In the genomic region with DNA sequence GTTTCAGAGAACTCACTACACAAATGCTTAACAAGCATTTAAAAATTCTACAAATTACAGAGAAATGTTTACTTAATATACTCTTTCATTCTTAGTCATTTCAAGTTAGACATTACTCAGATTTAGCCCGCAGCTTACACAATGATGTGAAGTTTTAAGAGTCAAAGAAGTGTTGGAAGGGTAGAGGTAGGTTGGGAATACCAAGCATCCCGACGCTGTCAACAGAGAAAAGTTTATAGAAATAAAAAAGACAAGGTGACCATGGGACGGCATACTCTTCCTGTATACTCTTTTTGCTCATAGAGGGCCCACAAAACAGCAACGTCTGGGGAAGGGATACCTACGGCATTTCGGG, we compare ENCODE assay signal across 7 mouse cellular contexts. TPM values are rescaled to one million over a fixed set of nuclear protein-coding genes. Genes with fewer than 3 reads are reported as not detected.
A peak's percentile ranks its signal among the peaks of the same experiment; 100 is the strongest.
DNase-seq lines count a peak whose midpoint lies in the region; ATAC-seq and TF ChIP-seq lines count a peak whose summit lies in the region.

No protein-coding gene starts in this region.

- no peaks in the 10 kb centered on the region for H3K36me3 ChIP-seq in neural tube, embryonic 11.5 days (ENCODE audit: control insufficient read depth, insufficient read depth, low read length)
- H3K36me3 ChIP-seq in forebrain, embryonic 14.5 days (ENCODE audit: control insufficient read depth, insufficient read depth, low read length), result no peaks in the 10 kb centered on the region
- no peaks in the 10 kb centered on the region for H3K36me3 ChIP-seq in liver, embryonic 11.5 days (ENCODE audit: control insufficient read depth, insufficient read depth, low read length)
- H3K36me3 ChIP-seq in stomach, postnatal 0 days (ENCODE audit: control insufficient read depth, insufficient read depth, low read length), result no peaks in the 10 kb centered on the region

- H3K27ac ChIP-seq in neural tube, embryonic 11.5 days (ENCODE audit: low read depth, low read length), result peak overlapping the region; percentile 93; the same call in 1 of the 2 replicates
- peak overlapping the region; percentile 95; the same call in 1 of the 2 replicates for H3K27ac ChIP-seq in forebrain, embryonic 14.5 days (ENCODE audit: low read depth, low read length)
- no peak overlapping the region for H3K27ac ChIP-seq in liver, embryonic 11.5 days (ENCODE audit: low read depth, low read length)
- no peak overlapping the region for H3K27ac ChIP-seq in stomach, postnatal 0 days (replicated peaks)

- no peak for TF ChIP-seq EP300 in stomach, postnatal 0 days (optimal IDR thresholded peaks at IDR 0.05)

- peak overlapping the region; percentile 59 for H3K4me2 ChIP-seq in neural tube, embryonic 11.5 days (ENCODE audit: low read depth)
- H3K4me2 ChIP-seq in forebrain, embryonic 14.5 days (ENCODE audit: low read length), result peak overlapping the region; percentile 73
- peak overlapping the region; percentile 72 for H3K4me2 ChIP-seq in liver, embryonic 11.5 days
- H3K4me2 ChIP-seq in stomach, postnatal 0 days (replicated peaks; ENCODE audit: low read depth), result peak overlapping the region; percentile 64

- WGBS in neural tube, embryonic 11.5 days, result under 1% methylated on average over 7 of the region's 7 CpGs
- under 1% methylated on average over 7 of the region's 7 CpGs for WGBS in forebrain, embryonic 14.5 days
- under 1% methylated on average over 7 of the region's 7 CpGs for WGBS in liver, embryonic 11.5 days
- WGBS in stomach, postnatal 0 days, result 0% methylated on average over 7 of the region's 7 CpGs

- no peak for DNase-seq in neural tube, embryonic 11.5 days (ENCODE audit: low spot score)
- no peak for DNase-seq in neural tube, embryonic 10.5 days (ENCODE audit: extremely low spot score, low spot score)
- no peak for DNase-seq in forebrain, embryonic 14.5 days (ENCODE audit: low spot score)
- DNase-seq in liver, embryonic 11.5 days (ENCODE audit: low spot score), result no peak
- DNase-seq in stomach, postnatal 0 days (ENCODE audit: low spot score), result no peak
- DNase-seq in thymus, postnatal 25 days, result no peak
- no peak for DNase-seq in retina, postnatal 1 day

- H3K9ac ChIP-seq in neural tube, embryonic 11.5 days (ENCODE audit: low read length), result peak overlapping the region; percentile 87
- peak overlapping the region; percentile 91 for H3K9ac ChIP-seq in forebrain, embryonic 14.5 days (ENCODE audit: low read length)
- peak overlapping the region; percentile 76 for H3K9ac ChIP-seq in liver, embryonic 11.5 days (ENCODE audit: low read depth, low read length)
- peak overlapping the region; percentile 73; the same call in 1 of the 2 replicates for H3K9ac ChIP-seq in stomach, postnatal 0 days (ENCODE audit: low read length)

- no peaks in the 10 kb centered on the region for H3K9me3 ChIP-seq in neural tube, embryonic 11.5 days (ENCODE audit: control insufficient read depth, low read length)
- no peaks in the 10 kb centered on the region for H3K9me3 ChIP-seq in forebrain, embryonic 14.5 days (replicated peaks; ENCODE audit: control insufficient read depth, low read length)
- no peaks in the 10 kb centered on the region for H3K9me3 ChIP-seq in liver, embryonic 11.5 days (ENCODE audit: control insufficient read depth, low read length)
- no peaks in the 10 kb centered on the region for H3K9me3 ChIP-seq in stomach, postnatal 0 days (ENCODE audit: control insufficient read depth, low read length)

- no peaks in the 10 kb centered on the region for H3K27me3 ChIP-seq in neural tube, embryonic 11.5 days (ENCODE audit: control insufficient read depth, insufficient read depth, low read length)
- no peaks in the 10 kb centered on the region for H3K27me3 ChIP-seq in forebrain, embryonic 14.5 days (replicated peaks; ENCODE audit: control insufficient read depth, insufficient read depth, low read length)
- H3K27me3 ChIP-seq in liver, embryonic 11.5 days (replicated peaks; ENCODE audit: control insufficient read depth, insufficient read depth, low read length), result no peaks in the 10 kb centered on the region
- H3K27me3 ChIP-seq in stomach, postnatal 0 days (ENCODE audit: control insufficient read depth, insufficient read depth, low read length), result no peaks in the 10 kb centered on the region

- TF ChIP-seq CTCF in stomach, postnatal 0 days (IDR thresholded peaks at IDR 0.05; ENCODE audit: low read depth), result no peak

- peak overlapping the region; percentile 69 for H3K4me3 ChIP-seq in neural tube, embryonic 11.5 days (ENCODE audit: low read depth, low read length)
- H3K4me3 ChIP-seq in forebrain, embryonic 14.5 days (ENCODE audit: low read depth, low read length), result peak overlapping the region; percentile 60
- H3K4me3 ChIP-seq in liver, embryonic 11.5 days (ENCODE audit: low read depth, low read length), result peak overlapping the region; percentile 66
- peak overlapping the region; percentile 70 for H3K4me3 ChIP-seq in stomach, postnatal 0 days (ENCODE audit: low read depth, low read length)

- ATAC-seq in neural tube, embryonic 11.5 days (ENCODE audit: insufficient read depth, low FRiP score, low TSS enrichment), result no peak
- ATAC-seq in forebrain, embryonic 14.5 days, result peak; percentile 35
- peak; percentile 38; the same call in 1 of the 2 replicates for ATAC-seq in liver, embryonic 11.5 days (replicated peaks; ENCODE audit: low FRiP score)
- ATAC-seq in stomach, postnatal 0 days (ENCODE audit: low FRiP score, low TSS enrichment), result no peak; the same call in 1 of the 2 replicates

- peaks cover 4% of the 10 kb centered on the region for H3K4me1 ChIP-seq in neural tube, embryonic 11.5 days (ENCODE audit: control insufficient read depth, insufficient read depth, low read length)
- H3K4me1 ChIP-seq in forebrain, embryonic 14.5 days (ENCODE audit: control insufficient read depth, insufficient read depth, low read length), result peaks cover 3% of the 10 kb centered on the region; the same call in 1 of the 2 replicates
- H3K4me1 ChIP-seq in liver, embryonic 11.5 days (replicated peaks; ENCODE audit: control insufficient read depth, insufficient read depth, low read length), result 0 out of 2 replicates have a peak, but pooled peaks cover 2% of the 10 kb centered on the region
- no peaks in the 10 kb centered on the region for H3K4me1 ChIP-seq in stomach, postnatal 0 days (replicated peaks; ENCODE audit: control insufficient read depth, insufficient read depth)

RNA-seq across cellular contexts. Expression of gene Efcab7, which starts 0.3 kb away (rescaled TPM):
- polyA plus RNA-seq in neural tube, embryonic 11.5 days (2014; fragmentation: Nextera tagmentation; extraction: Ambion mirVana), result 19.7 and 23.5 TPM in 2 replicates
- 24.7 and 25.1 TPM in 2 replicates for polyA plus RNA-seq in forebrain, embryonic 14.5 days (2014; fragmentation: Nextera tagmentation; extraction: Ambion mirVana)
- 14.3 and 16.2 TPM in 2 replicates for polyA plus RNA-seq in liver, embryonic 11.5 days (2014; fragmentation: Nextera tagmentation; extraction: Ambion mirVana)
- 9.0 and 9.5 TPM in 2 replicates for polyA plus RNA-seq in stomach, postnatal 0 days (2015; fragmentation: Nextera tagmentation; extraction: Ambion mirVana)

Comparison
In these comparisons a context has a peak if more than half of its experiments do, and no peak if none do; other contexts are left out.
1. ATAC-seq: peak in forebrain, embryonic 14.5 days (single experiment) and liver, embryonic 11.5 days (single experiment); none in neural tube, embryonic 11.5 days (single experiment) and stomach, postnatal 0 days (single experiment).
2. H3K27ac ChIP-seq: peak in neural tube, embryonic 11.5 days (single experiment) and forebrain, embryonic 14.5 days (single experiment); none in liver, embryonic 11.5 days (single experiment) and stomach, postnatal 0 days (single experiment).
3. Peak in every context shown above with its lines, with median percentiles within 50 percentile points of each other: H3K4me2 ChIP-seq, H3K4me3 ChIP-seq and H3K9ac ChIP-seq.